Mouse (Mus musculus): ENCODE results near the gene Helz2. TPM values are rescaled to one million over a fixed set of nuclear protein-coding genes. Genes with fewer than 3 reads are reported as not detected.

Gene Helz2
- total and polyA plus RNA-seq, 3 experiments, result 9.2 to 14.1 (median 11.2) TPM

DNA sequence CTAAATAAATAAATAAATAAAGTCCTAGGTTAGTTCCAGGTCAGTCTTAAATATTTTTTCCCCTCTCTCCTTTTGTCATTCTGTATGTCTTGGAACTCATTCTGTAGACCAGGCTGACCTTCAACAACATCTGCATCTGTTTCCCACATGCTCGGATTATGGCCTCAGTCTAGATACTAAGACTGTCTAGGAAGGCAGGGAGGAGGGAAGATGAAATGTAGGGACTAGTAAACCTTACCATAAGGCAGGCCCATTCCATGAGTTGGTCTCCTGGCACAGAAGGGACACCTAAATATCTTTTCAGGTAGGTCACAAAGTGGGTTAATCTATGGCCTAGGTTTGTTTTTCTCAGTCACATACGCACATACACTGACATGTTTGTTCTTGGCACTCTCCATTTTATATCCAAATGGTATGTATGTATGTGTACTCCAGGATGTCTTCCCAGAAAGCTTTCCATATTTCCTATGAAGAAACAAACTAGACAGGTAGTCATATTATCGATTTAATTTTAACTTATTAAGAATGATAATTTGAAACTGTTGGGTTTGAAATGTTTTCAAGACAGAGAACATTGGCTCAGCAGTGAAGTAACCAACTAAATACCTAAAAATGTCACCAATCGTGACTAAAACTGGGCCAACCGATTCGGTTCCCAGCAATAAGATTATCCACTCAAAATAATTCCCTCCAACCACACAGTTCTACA lies 45.0 kb upstream of the Helz2 start:
- H3K4me1 ChIP-seq (ENCODE audit: control insufficient read depth, insufficient read depth, low read length), result peaks cover 11% of the 10 kb centered on the region
- H3K27me3 ChIP-seq (ENCODE audit: control insufficient read depth, insufficient read depth, low read length), result no peaks in the 10 kb centered on the region
- 45% methylated on average over 6 of the region's 6 CpGs for WGBS
- H3K27ac ChIP-seq, result peak overlapping the region; percentile 97
- no peak for TF ChIP-seq EP300 (IDR thresholded peaks at IDR 0.05; ENCODE audit: insufficient read depth, low read depth, low read length)
- TF ChIP-seq CTCF (IDR thresholded peaks at IDR 0.05), result no peak
- TF ChIP-seq POLR2A (IDR thresholded peaks at IDR 0.05; ENCODE audit: insufficient read depth, low read depth, low read length), result no peak
- intact Hi-C loops (cut with DNase I), result loop anchor here (1.0 kb wide), 2 partner anchors 14 to 99 kb away; partner anchors contain the start of gene Ppdpf
- peak overlapping the region; percentile 98 for H3K9ac ChIP-seq (ENCODE audit: low read depth, low read length)
- H3K36me3 ChIP-seq (ENCODE audit: control insufficient read depth, insufficient read depth, low read length), result peaks cover 13% of the 10 kb centered on the region
- H3K4me3 ChIP-seq, result peak overlapping the region; percentile 78
- peaks cover 9% of the 10 kb centered on the region for H3K79me2 ChIP-seq (replicated peaks; ENCODE audit: control insufficient read depth, insufficient read depth, low read length)
- DNase-seq, result no peak

DNA sequence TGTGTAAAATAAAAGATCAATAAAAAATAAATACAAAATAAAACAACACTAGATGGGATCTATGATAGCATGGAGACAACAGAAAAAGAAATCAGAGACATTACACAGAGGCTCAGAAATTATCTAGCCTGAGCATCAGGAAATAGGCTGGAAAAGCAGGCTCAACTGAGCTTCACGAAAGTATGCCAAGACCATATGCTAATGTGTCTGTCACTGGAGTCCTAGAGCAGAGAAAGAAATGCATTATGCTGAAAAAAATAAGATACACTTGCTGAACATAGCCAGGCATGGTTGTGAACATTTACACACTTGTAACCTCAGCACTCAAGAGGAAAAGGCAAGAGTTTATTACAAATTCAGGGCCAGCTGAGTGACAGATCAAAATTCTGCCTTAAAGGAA lies 38.1 kb upstream of the Helz2 start:
- intact Hi-C loops (cut with DNase I), result loop anchor here (10.0 kb wide), 1 partner anchor 395 kb away; the partner anchor contains the start of gene Sox18
- TF ChIP-seq EP300 (IDR thresholded peaks at IDR 0.05; ENCODE audit: insufficient read depth, low read depth, low read length) (no peak), POLR2A (IDR thresholded peaks at IDR 0.05; ENCODE audit: insufficient read depth, low read depth, low read length) (no peak), CTCF (IDR thresholded peaks at IDR 0.05) (no peak)

DNA sequence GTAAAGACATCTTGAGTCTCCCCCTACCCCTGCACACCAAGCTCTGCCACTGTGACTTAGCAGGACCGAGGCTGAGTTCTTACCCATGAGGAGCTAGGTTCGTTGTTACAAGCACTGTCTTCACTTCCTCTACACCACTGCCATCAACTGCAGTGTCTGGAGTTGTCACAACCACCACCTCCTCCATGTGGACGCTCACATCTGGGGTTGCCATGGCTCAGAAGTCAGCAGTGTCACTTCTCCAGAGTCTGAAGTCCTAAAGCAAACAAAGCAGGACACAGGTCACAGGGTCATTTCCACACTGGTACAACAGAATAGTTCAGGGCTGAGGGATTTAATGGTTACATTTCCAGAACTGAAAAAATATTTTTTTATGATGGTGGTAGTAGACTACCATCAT lies 36.0 kb upstream of the Helz2 start:
- Histone ChIP-seq H3K36me3 (ENCODE audit: control insufficient read depth, insufficient read depth, low read length) (peaks cover 37% of the 10 kb centered on the region), H3K27ac (no peak overlapping the region), H3K4me1 (ENCODE audit: control insufficient read depth, insufficient read depth, low read length) (peaks cover 4% of the 10 kb centered on the region), H3K9ac (ENCODE audit: low read depth, low read length) (no peak overlapping the region), H3K27me3 (ENCODE audit: control insufficient read depth, insufficient read depth, low read length) (no peaks in the 10 kb centered on the region), H3K4me3 (no peak overlapping the region), H3K79me2 (replicated peaks; ENCODE audit: control insufficient read depth, insufficient read depth, low read length) (no peaks in the 10 kb centered on the region; the same call in 1 of the 2 replicates)
- 67% methylated on average over 3 of the region's 3 CpGs for WGBS
- intact Hi-C loops (cut with DNase I), result loop anchor here (10.0 kb wide), 1 partner anchor 397 kb away; the partner anchor contains the start of gene Sox18
- TF ChIP-seq POLR2A (IDR thresholded peaks at IDR 0.05; ENCODE audit: insufficient read depth, low read depth, low read length), result no peak
- no peak for TF ChIP-seq EP300 (IDR thresholded peaks at IDR 0.05; ENCODE audit: insufficient read depth, low read depth, low read length)
- TF ChIP-seq CTCF (IDR thresholded peaks at IDR 0.05), result no peak
- no peak for DNase-seq

More for the DNA sequence above, 38.1 kb upstream of the Helz2 start:
- Histone ChIP-seq H3K4me1 (ENCODE audit: control insufficient read depth, insufficient read depth, low read length) (peaks cover 4% of the 10 kb centered on the region), H3K4me3 (no peak overlapping the region), H3K27me3 (ENCODE audit: control insufficient read depth, insufficient read depth, low read length) (no peaks in the 10 kb centered on the region), H3K27ac (no peak overlapping the region), H3K79me2 (replicated peaks; ENCODE audit: control insufficient read depth, insufficient read depth, low read length) (no peaks in the 10 kb centered on the region; the same call in 1 of the 2 replicates), H3K36me3 (ENCODE audit: control insufficient read depth, insufficient read depth, low read length) (peaks cover 30% of the 10 kb centered on the region), H3K9ac (ENCODE audit: low read depth, low read length) (no peak overlapping the region)
- 52% methylated on average over 1 of the region's 1 CpGs for WGBS
- no peak for DNase-seq

DNA sequence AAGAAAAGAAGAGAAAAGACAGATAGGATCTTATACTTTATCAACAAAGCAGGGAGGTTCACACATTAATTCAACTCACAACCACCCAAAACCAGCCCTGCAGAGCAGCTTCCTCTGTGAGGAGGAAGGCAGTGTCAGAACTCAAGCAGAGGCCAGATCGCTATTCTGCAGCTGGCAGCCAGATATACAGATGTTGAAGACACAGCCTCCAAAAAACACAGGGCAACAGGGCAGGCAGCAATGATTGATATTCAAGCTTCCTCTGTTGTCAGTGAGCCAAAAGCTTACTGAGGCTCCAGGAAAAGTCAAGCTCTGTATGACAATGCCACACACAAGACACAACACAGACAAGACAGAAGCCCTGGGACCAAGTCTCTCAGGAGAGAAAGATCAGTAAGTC lies 34.9 kb upstream of the Helz2 start:
- TF ChIP-seq CTCF (IDR thresholded peaks at IDR 0.05) (no peak), POLR2A (IDR thresholded peaks at IDR 0.05; ENCODE audit: insufficient read depth, low read depth, low read length) (no peak), EP300 (IDR thresholded peaks at IDR 0.05; ENCODE audit: insufficient read depth, low read depth, low read length) (peak; percentile 87)
- no peaks in the 10 kb centered on the region; the same call in 1 of the 2 replicates for H3K79me2 ChIP-seq (replicated peaks; ENCODE audit: control insufficient read depth, insufficient read depth, low read length)
- peak; percentile 29 to 31 for DNase-seq
- H3K36me3 ChIP-seq (ENCODE audit: control insufficient read depth, insufficient read depth, low read length), result peaks cover 44% of the 10 kb centered on the region
- H3K27me3 ChIP-seq (ENCODE audit: control insufficient read depth, insufficient read depth, low read length), result no peaks in the 10 kb centered on the region
- intact Hi-C loops (cut with DNase I), result loop anchor here (10.0 kb wide), 1 partner anchor 398 kb away; the partner anchor contains the start of gene Sox18
- H3K4me1 ChIP-seq (ENCODE audit: control insufficient read depth, insufficient read depth, low read length), result peaks cover 4% of the 10 kb centered on the region
- 35% methylated on average over 1 of the region's 1 CpGs for WGBS
- no peak overlapping the region for H3K9ac ChIP-seq (ENCODE audit: low read depth, low read length)
- peak overlapping the region; percentile 23 for H3K27ac ChIP-seq
- H3K4me3 ChIP-seq, result no peak overlapping the region

DNA sequence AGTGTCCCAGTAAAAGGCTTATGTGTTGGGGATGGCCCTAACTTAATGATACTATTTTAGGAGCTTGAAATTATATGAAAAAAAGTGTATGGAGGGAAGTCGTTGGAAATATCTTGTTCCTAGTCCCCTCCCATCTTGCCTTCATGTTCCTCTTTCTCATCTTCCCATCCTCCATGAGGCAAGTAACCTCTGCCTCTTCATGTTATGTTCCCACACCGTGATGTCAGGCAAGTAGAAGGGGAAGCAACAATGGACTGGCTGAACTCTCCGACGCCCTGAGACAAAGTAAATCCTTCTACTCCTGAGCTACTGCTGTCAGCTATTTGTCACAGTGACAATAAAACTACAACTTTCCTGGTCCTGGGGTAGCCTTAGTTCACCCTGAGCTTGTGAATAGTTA lies 32.8 kb upstream of the Helz2 start:
- 80% methylated on average over 4 of the region's 4 CpGs for WGBS
- Histone ChIP-seq H3K4me3 (no peak overlapping the region), H3K4me1 (ENCODE audit: control insufficient read depth, insufficient read depth, low read length) (peaks cover 4% of the 10 kb centered on the region), H3K9ac (ENCODE audit: low read depth, low read length) (no peak overlapping the region), H3K79me2 (replicated peaks; ENCODE audit: control insufficient read depth, insufficient read depth, low read length) (no peaks in the 10 kb centered on the region; the same call in 1 of the 2 replicates), H3K27me3 (ENCODE audit: control insufficient read depth, insufficient read depth, low read length) (no peaks in the 10 kb centered on the region), H3K36me3 (ENCODE audit: control insufficient read depth, insufficient read depth, low read length) (peaks cover 41% of the 10 kb centered on the region), H3K27ac (no peak overlapping the region)
- no peak for DNase-seq
- TF ChIP-seq EP300 (IDR thresholded peaks at IDR 0.05; ENCODE audit: insufficient read depth, low read depth, low read length) (no peak), POLR2A (IDR thresholded peaks at IDR 0.05; ENCODE audit: insufficient read depth, low read depth, low read length) (no peak), CTCF (IDR thresholded peaks at IDR 0.05) (no peak)
- intact Hi-C loops (cut with DNase I), result loop anchor here (5.0 to 10.0 kb wide), 2 partner anchors 87 to 400 kb away; partner anchors contain the start of genes Ppdpf and Sox18

DNA sequence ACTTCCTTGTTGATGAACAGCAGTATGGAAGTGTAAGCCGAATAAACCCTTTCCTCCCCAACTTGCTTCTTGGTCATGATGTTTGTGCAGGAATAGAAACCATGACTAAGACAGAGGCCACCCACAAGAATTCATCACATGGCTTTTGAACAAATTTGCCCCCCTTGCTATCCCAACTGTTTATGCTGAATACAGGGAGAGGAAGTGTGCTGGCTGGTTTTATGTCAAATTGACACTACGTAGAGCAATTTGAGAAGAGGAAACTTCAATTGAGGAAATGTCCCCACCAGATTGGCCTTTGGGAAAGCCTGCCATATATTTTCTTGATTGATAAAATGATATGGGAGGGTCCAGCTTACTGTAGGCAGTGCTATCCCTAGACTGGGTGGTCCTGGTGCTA lies 32.0 kb upstream of the Helz2 start:
- H3K27me3 ChIP-seq (ENCODE audit: control insufficient read depth, insufficient read depth, low read length), result no peaks in the 10 kb centered on the region
- no peak for DNase-seq
- H3K79me2 ChIP-seq (replicated peaks; ENCODE audit: control insufficient read depth, insufficient read depth, low read length), result no peaks in the 10 kb centered on the region; the same call in 1 of the 2 replicates
- peaks cover 4% of the 10 kb centered on the region for H3K4me1 ChIP-seq (ENCODE audit: control insufficient read depth, insufficient read depth, low read length)
- intact Hi-C loops (cut with DNase I), result loop anchor here (5.0 to 10.0 kb wide), 2 partner anchors 87 to 401 kb away; partner anchors contain the start of genes Ppdpf and Sox18
- H3K27ac ChIP-seq, result no peak overlapping the region
- no peak overlapping the region for H3K9ac ChIP-seq (ENCODE audit: low read depth, low read length)
- H3K4me3 ChIP-seq, result no peak overlapping the region
- 57% methylated on average over 2 of the region's 2 CpGs for WGBS
- TF ChIP-seq CTCF (IDR thresholded peaks at IDR 0.05) (no peak), POLR2A (IDR thresholded peaks at IDR 0.05; ENCODE audit: insufficient read depth, low read depth, low read length) (no peak), EP300 (IDR thresholded peaks at IDR 0.05; ENCODE audit: insufficient read depth, low read depth, low read length) (no peak)
- H3K36me3 ChIP-seq (ENCODE audit: control insufficient read depth, insufficient read depth, low read length), result peaks cover 41% of the 10 kb centered on the region

All from heart, adult 2 months (tissue).